Mouse (Mus musculus) midbrain, embryonic 13.5 days (tissue): ENCODE data around the gene Susd5. TPM values are rescaled to one million over a fixed set of nuclear protein-coding genes. Genes with fewer than 3 reads are reported as not detected.

Experiments
- polyA plus RNA-seq: library from polyadenylated mRNA; unstranded; fragments of >200 nt; fragmentation: Nextera tagmentation; extraction: Ambion mirVana; gene quantifications from 2 replicates; pipeline ENCODE4 v1.2.1, GENCODE M21; 2015

Gene Susd5
- polyA plus RNA-seq, 1 experiment from 2014 or later, result 0.31 TPM

Other genes starting within 250 kb of the Susd5 start
- 32.5 and 37.6 TPM in 2 replicates for gene Ubp1, start 126.2 kb upstream of the Susd5 start, polyA plus RNA-seq
- gene Fbxl2, start 10.9 kb upstream of the Susd5 start, polyA plus RNA-seq, result 19.8 and 19.9 TPM in 2 replicates